Mouse (Mus musculus) liver, embryonic 16.5 days (tissue): Measurements from ENCODE around the gene Xpo4. TPM values are rescaled to one million over a fixed set of nuclear protein-coding genes. Genes with fewer than 3 reads are reported as not detected.

Experiments used
- ATAC-seq: fragments of 200-750 bp; cut with Nextera tagmentation; 2 replicates; pipeline ENCODE4 v1.8.0; 2017; ENCODE audit warnings: low read depth, mild to moderate bottlenecking, moderate number of reproducible peaks, moderate library complexity
- H3K27ac ChIP-seq: fragments of 300-500 bp; sonication (generic); 2 replicates; pipeline ENCODE4 v1.5.1; 2014; ENCODE audit warnings: mild to moderate bottlenecking, low read length
- H3K27me3 ChIP-seq: fragments of 300-500 bp; sonication (generic); 2 replicates; pipeline ENCODE4 v1.6.1; 2014; ENCODE audit warnings: low read depth, low read length, mixed read lengths; ENCODE audit not compliant: control insufficient read depth, insufficient read depth
- H3K36me3 ChIP-seq: fragments of 300-500 bp; sonication (generic); 2 replicates; pipeline ENCODE4 v1.6.1; 2014; ENCODE audit warnings: mild to moderate bottlenecking; ENCODE audit not compliant: control insufficient read depth, insufficient read depth
- H3K4me1 ChIP-seq: fragments of 300-500 bp; sonication (generic); 2 replicates; pipeline ENCODE4 v1.6.1; 2014; ENCODE audit warnings: low read depth, low read length, mixed read lengths; ENCODE audit not compliant: control insufficient read depth
- H3K4me2 ChIP-seq: fragments of 300-500 bp; sonication (generic); 2 replicates; pipeline ENCODE4 v1.6.1; 2014; ENCODE audit warnings: low read depth, low read length, mixed read lengths
- H3K4me3 ChIP-seq: fragments of 300-500 bp; sonication (generic); 2 replicates; pipeline ENCODE4 v1.5.1; 2014; ENCODE audit warnings: low read depth, mild to moderate bottlenecking, low read length
- H3K9ac ChIP-seq: fragments of 300-500 bp; sonication (generic); 2 replicates; pipeline ENCODE4 v1.6.1; 2014; ENCODE audit warnings: low read depth, low read length
- H3K9me3 ChIP-seq: fragments of 300-500 bp; sonication (generic); replicated peaks from 2 replicates; pipeline ENCODE4 v1.6.1; 2016; ENCODE audit warnings: low read length; ENCODE audit not compliant: control insufficient read depth
- WGBS: fragments of 180-500 bp; shearing (Covaris S2); extraction: QIAGEN DNeasy Blood & Tissue Kit; methylation state at CpG from one replicate; pipeline ENCODE4 v1.1.7; 2014; ENCODE audit not compliant: insufficient replicate concordance; 5-methylcytosine and 5-hydroxymethylcytosine counted together
- polyA plus RNA-seq: library from polyadenylated mRNA; unstranded; fragments of >200 nt; fragmentation: Nextera tagmentation; extraction: Ambion mirVana; gene quantifications from 2 replicates; pipeline ENCODE4 v1.2.1, GENCODE M21; 2015

Gene Xpo4
- polyA plus RNA-seq, 1 experiment from 2014 or later = 9.7 TPM

DNA sequence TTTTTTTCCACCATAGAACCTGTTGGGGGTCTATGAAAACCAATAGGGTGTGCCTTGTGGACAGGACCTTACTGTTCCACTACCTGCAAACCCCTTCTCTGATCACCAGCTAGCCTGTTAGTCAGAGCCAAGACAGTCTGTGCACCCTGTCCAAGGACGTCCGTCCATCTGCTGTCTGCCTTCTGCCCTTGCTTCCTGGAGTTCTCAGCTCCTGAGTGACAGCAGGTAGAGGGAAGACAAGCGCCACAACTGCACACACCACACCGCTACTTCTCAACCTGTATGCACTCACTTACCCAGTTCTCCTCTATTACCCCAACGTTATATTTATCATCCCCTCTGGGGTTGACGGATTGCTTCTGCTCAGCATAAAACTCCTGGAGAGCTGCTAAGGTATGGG lies 99.6 kb downstream of the Xpo4 start:
- WGBS = 67% methylated on average over 6 of the region's 6 CpGs
- Histone ChIP-seq H3K9ac (no peak overlapping the region), H3K27me3 (no peaks in the 10 kb centered on the region), H3K9me3 (no peaks in the 10 kb centered on the region), H3K4me2 (no peak overlapping the region), H3K4me3 (no peak overlapping the region), H3K36me3 (no peaks in the 10 kb centered on the region), H3K4me1 (peaks cover 2% of the 10 kb centered on the region; the same call in 1 of the 2 replicates), H3K27ac (no peak overlapping the region)
- no peak for ATAC-seq

DNA sequence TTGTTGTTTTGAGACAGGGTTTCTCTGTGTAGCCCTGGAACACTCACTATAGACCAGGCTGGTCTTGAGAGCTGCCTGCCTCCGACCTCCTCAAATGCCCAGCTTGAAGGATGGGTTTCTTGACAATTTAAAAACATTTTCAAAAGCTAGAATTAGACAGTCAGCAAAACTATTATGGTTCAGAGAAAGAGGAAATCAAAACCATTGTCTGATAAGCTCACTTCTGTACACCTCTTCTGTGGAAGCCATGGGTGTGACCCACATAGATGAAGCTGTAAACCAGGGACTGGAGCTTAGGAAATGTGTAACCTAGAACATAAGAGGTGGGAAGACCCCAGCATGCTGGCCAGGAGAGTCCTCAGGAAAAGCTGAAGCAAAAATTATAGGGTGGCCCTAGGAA lies 108.3 kb downstream of the Xpo4 start:
- H3K4me2 ChIP-seq = no peak overlapping the region
- H3K27ac ChIP-seq = no peak overlapping the region
- H3K4me1 ChIP-seq = no peaks in the 10 kb centered on the region; the same call in 1 of the 2 replicates
- no peak for ATAC-seq
- no peaks in the 10 kb centered on the region for H3K9me3 ChIP-seq
- no peaks in the 10 kb centered on the region for H3K36me3 ChIP-seq
- no peak overlapping the region for H3K9ac ChIP-seq
- WGBS = 64% methylated on average over 1 of the region's 1 CpGs
- no peaks in the 10 kb centered on the region for H3K27me3 ChIP-seq
- no peak overlapping the region for H3K4me3 ChIP-seq

DNA sequence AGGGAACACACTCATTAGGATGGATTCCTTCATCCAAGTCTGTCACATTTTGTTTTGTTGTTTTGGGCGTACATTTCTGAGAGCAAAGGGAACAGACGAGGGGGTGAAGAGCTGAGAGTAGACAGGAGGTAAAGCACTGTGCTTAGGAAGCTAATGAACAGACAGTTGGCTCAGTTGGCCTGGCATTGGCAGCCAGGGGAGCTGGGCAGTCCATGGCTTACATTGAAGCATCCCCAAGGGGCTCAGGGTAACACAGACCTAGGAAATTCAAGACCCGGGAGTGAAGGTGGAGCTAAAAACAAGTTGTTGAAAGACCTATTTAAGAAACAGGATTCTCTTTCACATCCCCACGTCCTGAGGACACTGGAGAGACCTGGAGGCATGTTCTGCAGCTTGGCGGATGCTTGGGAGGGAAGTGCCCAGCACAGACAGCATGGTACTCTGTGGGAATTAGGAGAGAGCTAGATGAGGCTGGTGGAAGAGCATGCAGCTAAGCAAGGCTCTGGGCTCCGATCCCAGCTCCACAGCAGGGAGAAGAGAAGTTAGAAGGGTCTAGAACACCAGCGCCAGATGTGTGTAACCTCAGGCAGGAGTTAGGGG lies 109.7 kb downstream of the Xpo4 start:
- H3K27ac ChIP-seq = no peak overlapping the region
- no peak for ATAC-seq
- WGBS = 75% methylated on average over 7 of the region's 7 CpGs
- no peaks in the 10 kb centered on the region; the same call in 1 of the 2 replicates for H3K4me1 ChIP-seq
- H3K4me2 ChIP-seq = no peak overlapping the region
- no peak overlapping the region for H3K4me3 ChIP-seq
- no peaks in the 10 kb centered on the region for H3K27me3 ChIP-seq
- H3K9ac ChIP-seq = no peak overlapping the region
- H3K9me3 ChIP-seq = no peaks in the 10 kb centered on the region
- no peaks in the 10 kb centered on the region for H3K36me3 ChIP-seq

DNA sequence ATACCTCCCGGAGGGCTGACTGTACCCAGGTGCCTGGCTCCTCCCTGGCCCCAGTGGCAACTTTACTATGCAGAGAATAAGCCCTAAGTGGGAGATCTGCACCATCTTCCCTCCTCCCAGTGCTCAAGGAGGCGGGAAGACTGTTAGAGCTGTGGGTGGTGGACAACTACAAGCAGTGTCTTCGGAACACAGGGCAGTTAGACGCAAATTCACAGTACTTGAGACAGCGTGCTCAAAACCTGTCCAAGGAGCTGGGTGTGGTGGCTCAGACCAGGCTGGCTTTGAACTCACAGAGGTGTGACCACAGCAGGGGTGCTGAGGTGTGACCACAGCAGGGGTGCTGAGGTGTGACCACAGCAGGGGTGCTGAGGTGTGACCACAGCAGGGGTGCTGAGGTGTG lies 110.8 kb downstream of the Xpo4 start:
- Histone ChIP-seq H3K36me3 (no peaks in the 10 kb centered on the region; the same call in 1 of the 2 replicates), H3K4me1 (no peaks in the 10 kb centered on the region)
- 84% methylated on average over 5 of the region's 5 CpGs for WGBS

DNA sequence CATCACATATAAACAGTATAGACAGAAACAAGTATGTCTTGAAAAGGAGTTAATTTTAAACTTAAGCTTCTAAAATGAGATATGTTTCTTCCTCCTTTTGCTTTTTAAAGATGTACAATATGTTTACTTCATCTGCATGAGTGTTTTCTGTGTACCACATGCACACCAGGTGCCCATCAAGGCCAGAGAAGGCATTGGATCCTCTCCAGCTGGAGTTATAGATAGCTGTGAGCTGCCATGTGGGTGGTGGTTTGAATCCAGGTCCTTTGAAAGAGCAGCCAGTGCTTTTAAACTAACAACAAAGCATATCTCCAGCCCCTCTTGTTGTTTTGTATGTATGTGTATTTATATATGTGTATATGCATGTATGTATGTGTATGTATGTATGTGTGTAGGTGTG lies 112.3 kb downstream of the Xpo4 start:
- Histone ChIP-seq H3K9me3 (no peaks in the 10 kb centered on the region), H3K4me1 (no peaks in the 10 kb centered on the region), H3K4me2 (no peak overlapping the region), H3K27me3 (no peaks in the 10 kb centered on the region), H3K4me3 (no peak overlapping the region), H3K36me3 (no peaks in the 10 kb centered on the region; the same call in 1 of the 2 replicates), H3K9ac (no peak overlapping the region), H3K27ac (no peak overlapping the region)
- ATAC-seq = no peak

More for the DNA sequence above, 110.8 kb downstream of the Xpo4 start:
- no peak for ATAC-seq
- H3K27me3 ChIP-seq = no peaks in the 10 kb centered on the region
- H3K27ac ChIP-seq = no peak overlapping the region
- H3K4me2 ChIP-seq = no peak overlapping the region
- no peaks in the 10 kb centered on the region for H3K9me3 ChIP-seq
- no peak overlapping the region for H3K4me3 ChIP-seq
- no peak overlapping the region for H3K9ac ChIP-seq

DNA sequence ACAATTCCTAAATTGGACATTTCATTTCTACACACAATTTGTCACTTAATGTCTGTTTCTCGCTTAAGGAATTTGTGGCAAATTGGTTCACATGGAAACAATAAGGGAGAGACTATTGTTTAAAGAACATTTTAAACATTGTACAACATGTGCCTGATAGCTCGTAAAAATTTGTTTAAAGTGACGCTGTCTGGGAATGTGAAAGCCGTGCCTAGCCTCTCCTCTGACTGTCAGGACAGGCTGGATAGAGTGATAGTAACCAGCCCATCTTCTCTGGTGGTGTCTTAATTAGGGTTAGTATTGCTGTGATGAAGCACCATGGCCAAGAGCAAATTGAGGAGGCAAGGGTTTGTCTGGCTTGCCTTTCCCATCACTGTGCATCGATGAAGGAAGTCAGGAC lies 118.2 kb downstream of the Xpo4 start:
- H3K9me3 ChIP-seq = no peaks in the 10 kb centered on the region
- ATAC-seq = no peak
- H3K4me2 ChIP-seq = no peak overlapping the region
- H3K27me3 ChIP-seq = no peaks in the 10 kb centered on the region
- no peak overlapping the region for H3K27ac ChIP-seq
- WGBS = 67% methylated on average over 5 of the region's 5 CpGs
- H3K36me3 ChIP-seq = no peaks in the 10 kb centered on the region; the same call in 1 of the 2 replicates
- H3K4me3 ChIP-seq = no peak overlapping the region
- H3K4me1 ChIP-seq = peaks cover 2% of the 10 kb centered on the region; the same call in 1 of the 2 replicates
- H3K9ac ChIP-seq = no peak overlapping the region

DNA sequence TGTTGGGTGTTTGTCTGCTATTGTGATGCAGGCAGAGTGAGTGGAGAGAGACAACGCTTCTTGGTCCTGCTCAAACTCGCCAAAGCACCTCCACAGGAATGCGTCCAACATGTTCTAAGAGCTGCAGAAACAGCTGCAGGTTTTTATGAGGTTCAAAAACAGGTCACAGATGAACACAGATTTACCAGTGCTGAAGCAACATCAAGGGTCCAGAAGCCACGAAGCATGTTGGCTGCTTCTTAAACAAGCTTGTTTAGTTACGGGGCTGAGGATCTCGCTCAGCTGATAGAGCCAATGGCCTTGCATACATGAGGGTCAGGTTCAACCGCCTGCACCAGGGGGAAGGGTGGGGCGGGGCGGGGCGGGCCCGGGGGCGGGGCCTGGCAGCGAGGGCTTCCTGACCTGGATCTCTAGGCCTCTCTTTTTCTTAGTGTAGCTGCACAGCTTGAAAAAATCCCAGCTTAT lies 118.6 kb downstream of the Xpo4 start:
- H3K4me1 ChIP-seq = peaks cover 2% of the 10 kb centered on the region; the same call in 1 of the 2 replicates
- peak; percentile 71 for ATAC-seq
- peak overlapping the region; percentile 34; the same call in 1 of the 2 replicates for H3K4me2 ChIP-seq
- WGBS = 24% methylated on average over 13 of the region's 13 CpGs
- H3K4me3 ChIP-seq = no peak overlapping the region
- H3K9me3 ChIP-seq = no peaks in the 10 kb centered on the region
- H3K27ac ChIP-seq = no peak overlapping the region
- no peak overlapping the region for H3K9ac ChIP-seq
- no peaks in the 10 kb centered on the region for H3K27me3 ChIP-seq
- H3K36me3 ChIP-seq = no peaks in the 10 kb centered on the region; the same call in 1 of the 2 replicates

DNA sequence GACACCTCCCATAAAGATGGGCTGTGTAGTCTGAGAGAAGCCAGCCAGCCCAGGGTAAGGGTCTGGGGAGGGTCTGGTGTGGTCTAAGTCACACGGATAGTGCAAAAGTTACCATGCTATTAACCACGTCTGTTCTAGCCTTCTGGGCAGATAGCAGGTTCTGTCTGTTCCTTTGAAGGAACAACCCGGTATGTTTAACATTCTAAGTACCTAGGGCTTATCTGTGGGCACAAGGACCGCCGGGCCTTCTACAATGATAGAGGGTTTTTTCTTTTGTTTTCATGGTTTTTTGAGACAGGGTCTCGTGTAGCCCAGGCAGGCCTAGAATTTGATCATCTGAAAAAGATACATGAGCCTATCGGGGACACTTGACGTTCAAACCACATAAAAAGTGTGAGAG lies 119.1 kb downstream of the Xpo4 start:
- whole genome bisulfite sequencing = 46% methylated on average over 8 of the region's 8 CpGs
- H3K4me2 ChIP-seq = no peak overlapping the region

DNA sequence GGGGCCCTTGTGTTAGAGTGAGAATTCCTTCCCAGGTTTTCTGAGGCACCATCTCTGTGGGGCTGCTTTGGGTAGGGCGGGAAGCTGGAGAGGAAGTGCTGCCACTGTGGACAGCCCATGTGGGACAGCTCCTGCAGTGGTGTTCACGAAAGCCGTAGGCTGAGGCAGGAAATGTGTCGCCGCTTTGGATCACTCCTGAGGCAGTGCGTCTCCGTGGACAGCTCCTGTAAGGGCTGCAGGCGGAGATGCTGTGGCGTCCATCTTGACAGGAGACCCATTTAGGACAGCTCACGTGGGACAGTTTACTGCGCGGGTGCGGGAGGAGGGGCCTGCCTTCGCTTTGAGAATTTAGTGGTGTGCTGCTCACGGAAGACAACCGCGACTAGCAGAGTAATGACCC lies 119.7 kb downstream of the Xpo4 start:
- H3K27me3 ChIP-seq = no peaks in the 10 kb centered on the region
- H3K27ac ChIP-seq = no peak overlapping the region
- ATAC-seq = no peak
- peaks cover 2% of the 10 kb centered on the region; the same call in 1 of the 2 replicates for H3K4me1 ChIP-seq
- no peaks in the 10 kb centered on the region; the same call in 1 of the 2 replicates for H3K36me3 ChIP-seq
- 71% methylated on average over 17 of the region's 17 CpGs for WGBS
- H3K9me3 ChIP-seq = no peaks in the 10 kb centered on the region
- H3K4me2 ChIP-seq = no peak overlapping the region
- H3K9ac ChIP-seq = no peak overlapping the region
- H3K4me3 ChIP-seq = no peak overlapping the region

More for the DNA sequence above, 119.1 kb downstream of the Xpo4 start:
- Histone ChIP-seq H3K27ac (no peak overlapping the region), H3K4me1 (peaks cover 2% of the 10 kb centered on the region; the same call in 1 of the 2 replicates), H3K9me3 (no peaks in the 10 kb centered on the region), H3K36me3 (no peaks in the 10 kb centered on the region; the same call in 1 of the 2 replicates), H3K4me3 (no peak overlapping the region), H3K9ac (no peak overlapping the region), H3K27me3 (no peaks in the 10 kb centered on the region)
- no peak for ATAC-seq
